Mouse (Mus musculus) left cerebral cortex, postnatal 36 days (tissue): ENCODE results near the gene Tcf7l2. TPM values are rescaled to one million over a fixed set of nuclear protein-coding genes. Genes with fewer than 3 reads are reported as not detected.
A peak's percentile ranks its signal among the peaks of the same experiment; 100 is the strongest.

Source experiments
- DNase-seq, 2 experiments: peaks; one replicate each; pipeline ENCODE4 v3.0.0; 2021 to 2022; ENCODE audit warnings: low spot score in 2 of 2, mixed read lengths in 1 of 2
- intact Hi-C: fragments of 180-260 bp; cut with DNase I; formaldehyde crosslinking; loops from one replicate; pipeline ENCODE4 v1.15.1; 2025
- total RNA-seq, 2 experiments: library from RNA; stranded (reverse); gene quantifications; 2 replicates each; pipeline ENCODE4 v1.2.3; 2021

The Tcf7l2 gene
- total RNA-seq, 2 experiments from 2014 or later: 8.5 to 10.6 TPM

- no peak for DNase-seq
- intact Hi-C loops: no loop called here
Measured at GRCm38 (mm10) chr19:55720409-55721092, 21.1 kb upstream of the Tcf7l2 start.

- intact Hi-C loops: no loop called here
- no peak for DNase-seq
Measured at GRCm38 (mm10) chr19:55722376-55722775, 19.2 kb upstream of the Tcf7l2 start.

GRCm38 (mm10) chr19:55729376-55729775 lies 12.2 kb upstream of the Tcf7l2 start:
- intact Hi-C loops: no loop called here

GRCm38 (mm10) chr19:55732499-55732898 lies 9.1 kb upstream of the Tcf7l2 start:
- intact Hi-C loops: no loop called here
- DNase-seq: no peak

More at GRCm38 (mm10) chr19:55729376-55729775, 12.2 kb upstream of the Tcf7l2 start:
- no peak for DNase-seq

- no peak for DNase-seq
- intact Hi-C loops: no loop called here
Measured at GRCm38 (mm10) chr19:55732994-55733393, 8.6 kb upstream of the Tcf7l2 start.

- intact Hi-C loops: no loop called here
- no peak for DNase-seq
Measured at GRCm38 (mm10) chr19:55736016-55736415, 5.6 kb upstream of the Tcf7l2 start.

- intact Hi-C loops: loop anchor here (5.0 kb wide), 2 partner anchors 158 to 327 kb away; no protein-coding TSS in a partner anchor
- no peak for DNase-seq
Measured at GRCm38 (mm10) chr19:55739713-55740112, 1.9 kb upstream of the Tcf7l2 start.

GRCm38 (mm10) chr19:55740753-55741438 lies 724 bp upstream of the Tcf7l2 start:
- DNase-seq: no peak
- intact Hi-C loops: loop anchor here (5.0 kb wide), 2 partner anchors 156 to 329 kb away; no protein-coding TSS in a partner anchor

GRCm38 (mm10) chr19:55742386-55743000 lies 873 bp downstream of the Tcf7l2 start:
- intact Hi-C loops: loop anchor here (2.0 to 5.0 kb wide), 3 partner anchors 134 to 330 kb away; no protein-coding TSS in a partner anchor
- DNase-seq: peak in 1 of 2 experiments; percentile 17

GRCm38 (mm10) chr19:55743001-55743556 lies 1.5 kb downstream of the Tcf7l2 start:
- no peak for DNase-seq
- intact Hi-C loops: loop anchor here (2.0 to 5.0 kb wide), 3 partner anchors 134 to 331 kb away; no protein-coding TSS in a partner anchor

- DNase-seq: peak; percentile 31 to 43
- intact Hi-C loops: loop anchor here (2.0 to 5.0 kb wide), 3 partner anchors 133 to 331 kb away; no protein-coding TSS in a partner anchor
Measured at GRCm38 (mm10) chr19:55743557-55744441, 2.2 kb downstream of the Tcf7l2 start.

- no peak for DNase-seq
- intact Hi-C loops: loop anchor here (5.0 kb wide), 2 partner anchors 153 to 332 kb away; no protein-coding TSS in a partner anchor
Measured at GRCm38 (mm10) chr19:55744576-55745191, 3.1 kb downstream of the Tcf7l2 start.

- no peak for DNase-seq
- intact Hi-C loops: no loop called here
Measured at GRCm38 (mm10) chr19:55745192-55745578, 3.6 kb downstream of the Tcf7l2 start.

- DNase-seq: no peak
- intact Hi-C loops: no loop called here
Measured at GRCm38 (mm10) chr19:55746241-55746640, 4.6 kb downstream of the Tcf7l2 start.

GRCm38 (mm10) chr19:55747237-55747925 lies 5.8 kb downstream of the Tcf7l2 start:
- no peak for DNase-seq
- intact Hi-C loops: no loop called here

- intact Hi-C loops: no loop called here
- no peak for DNase-seq
Measured at GRCm38 (mm10) chr19:55747926-55748291, 6.3 kb downstream of the Tcf7l2 start.

- DNase-seq: no peak
- intact Hi-C loops: no loop called here
Measured at GRCm38 (mm10) chr19:55748801-55749200, 7.2 kb downstream of the Tcf7l2 start.

- intact Hi-C loops: no loop called here
- no peak for DNase-seq
Measured at GRCm38 (mm10) chr19:55749532-55749931, 7.9 kb downstream of the Tcf7l2 start.
